Mouse (Mus musculus): ENCODE data around the gene Adgrf2. TPM values are rescaled to one million over a fixed set of nuclear protein-coding genes. Genes with fewer than 3 reads are reported as not detected.
A peak's percentile ranks its signal among the peaks of the same experiment; 100 is the strongest.

Adgrf2 gene
- polyA plus RNA-seq, 1 experiment from 2014 or later: not detected

DNA sequence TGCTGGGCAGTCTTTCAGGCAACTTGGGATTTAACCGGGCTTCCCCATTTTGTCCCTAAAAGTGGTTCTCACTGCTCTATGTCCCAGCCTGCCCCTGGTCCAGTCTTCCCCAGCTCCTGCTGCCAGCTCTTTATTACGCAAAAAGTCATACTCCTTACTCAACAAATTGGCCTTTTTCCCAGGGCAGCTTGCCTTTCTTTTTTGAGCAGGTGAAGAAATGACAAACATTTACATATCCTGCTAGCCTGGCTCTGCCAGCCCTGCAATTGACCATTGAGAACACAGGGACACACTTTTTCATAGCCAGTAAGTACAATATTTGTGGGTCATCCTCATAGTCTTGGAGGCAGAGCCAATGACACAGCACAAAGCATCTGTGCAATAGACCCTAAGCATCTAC, 10.2 kb upstream of the Adgrf2 start:
- Histone ChIP-seq H3K27me3 (ENCODE audit: insufficient read depth, low read length) (no peaks in the 10 kb centered on the region), H3K4me1 (ENCODE audit: insufficient read depth) (no peaks in the 10 kb centered on the region), H3K36me3 (replicated peaks; ENCODE audit: insufficient read depth, low read length) (no peaks in the 10 kb centered on the region), H3K4me2 (ENCODE audit: low read depth, low read length) (no peak overlapping the region), H3K4me3 (ENCODE audit: low read depth, low read length) (no peak overlapping the region), H3K27ac (ENCODE audit: low read depth) (no peak overlapping the region), H3K9ac (replicated peaks) (no peak overlapping the region), H3K9me3 (ENCODE audit: low read length) (no peaks in the 10 kb centered on the region)
- DNase-seq (peak; percentile 40), ATAC-seq (peak; percentile 97)
- WGBS (ENCODE audit: insufficient replicate concordance): 58% methylated on average over 2 of the region's 2 CpGs
- TF ChIP-seq EP300 (IDR thresholded peaks at IDR 0.05; ENCODE audit: low read depth) (peak; percentile 42; the same call in 1 of the 2 replicates), CTCF (IDR thresholded peaks at IDR 0.05; ENCODE audit: low read depth) (no peak)

DNA sequence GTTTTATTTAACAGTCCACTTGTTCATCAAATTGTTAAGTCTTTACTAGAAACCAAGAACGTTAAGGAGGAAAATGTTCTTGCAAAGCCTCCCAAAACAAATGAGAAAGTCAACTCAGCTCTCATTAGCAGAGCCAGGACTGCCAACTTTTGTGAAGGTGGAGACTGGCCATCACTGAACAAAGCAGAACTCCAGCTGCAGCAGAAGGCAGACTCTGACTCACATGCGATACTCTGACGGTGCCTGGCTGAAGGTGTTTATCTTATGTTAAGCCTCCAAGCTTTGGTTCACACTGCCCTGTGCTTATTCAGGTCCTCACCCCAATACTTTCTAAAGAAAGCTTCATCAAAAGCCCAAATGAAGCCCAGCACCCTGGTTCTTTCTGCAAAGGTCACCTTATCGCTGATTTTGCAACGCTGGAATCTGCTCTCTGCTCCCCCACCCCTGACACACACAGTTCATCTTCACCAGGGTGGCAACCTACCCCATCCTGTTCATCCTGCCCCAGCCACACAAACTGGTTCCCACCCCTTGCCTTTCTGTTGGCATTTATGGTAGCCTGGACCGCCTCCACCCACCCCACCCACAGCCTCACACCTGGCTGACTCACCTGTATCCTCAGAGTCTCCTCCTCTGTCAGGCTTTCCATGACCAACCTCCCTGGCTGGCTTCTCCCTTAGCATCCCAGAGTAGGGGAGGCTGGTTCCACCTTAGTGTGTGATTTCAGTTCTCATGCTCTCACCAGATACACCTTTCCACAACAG, 3.9 kb upstream of the Adgrf2 start:
- ATAC-seq: no peak
- WGBS (ENCODE audit: insufficient replicate concordance): 73% methylated on average over 6 of the region's 6 CpGs
- Histone ChIP-seq H3K27ac (ENCODE audit: low read depth) (no peak overlapping the region), H3K9me3 (ENCODE audit: low read length) (no peaks in the 10 kb centered on the region), H3K4me3 (ENCODE audit: low read depth, low read length) (no peak overlapping the region), H3K4me1 (ENCODE audit: insufficient read depth) (no peaks in the 10 kb centered on the region), H3K9ac (replicated peaks) (no peak overlapping the region), H3K36me3 (replicated peaks; ENCODE audit: insufficient read depth, low read length) (no peaks in the 10 kb centered on the region), H3K4me2 (ENCODE audit: low read depth, low read length) (no peak overlapping the region), H3K27me3 (ENCODE audit: insufficient read depth, low read length) (no peaks in the 10 kb centered on the region)
- no peak for TF ChIP-seq CTCF (IDR thresholded peaks at IDR 0.05; ENCODE audit: low read depth)
- no peak for TF ChIP-seq EP300 (IDR thresholded peaks at IDR 0.05; ENCODE audit: low read depth)
- no peak for DNase-seq

DNA sequence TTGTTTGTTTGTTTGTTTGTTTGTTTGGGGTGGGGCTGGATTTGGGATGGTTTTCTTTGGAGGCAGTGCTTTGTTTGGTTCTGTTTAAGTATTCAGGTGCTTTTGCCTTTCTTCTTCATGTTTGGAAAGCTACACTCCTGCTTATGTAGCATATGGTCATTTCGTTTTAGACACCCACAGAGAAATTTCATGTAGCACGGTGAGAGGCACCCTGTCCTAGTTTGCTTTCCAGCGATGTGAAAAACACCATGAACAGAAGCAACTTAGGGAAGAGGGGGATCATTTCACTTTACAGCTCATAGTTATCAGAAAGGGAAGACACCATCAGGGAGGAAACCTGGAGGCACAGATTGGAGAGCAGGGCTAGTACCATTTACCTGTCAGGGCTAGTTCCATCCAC, 844 bp upstream of the Adgrf2 start:
- H3K4me1 ChIP-seq (ENCODE audit: insufficient read depth): no peaks in the 10 kb centered on the region
- no peaks in the 10 kb centered on the region for H3K36me3 ChIP-seq (replicated peaks; ENCODE audit: insufficient read depth, low read length)
- no peaks in the 10 kb centered on the region for H3K9me3 ChIP-seq (ENCODE audit: low read length)
- H3K9ac ChIP-seq (replicated peaks): no peak overlapping the region
- TF ChIP-seq CTCF (IDR thresholded peaks at IDR 0.05; ENCODE audit: low read depth) (no peak), EP300 (IDR thresholded peaks at IDR 0.05; ENCODE audit: low read depth) (no peak)
- H3K4me2 ChIP-seq (ENCODE audit: low read depth, low read length): no peak overlapping the region
- ATAC-seq (no peak), DNase-seq (no peak)
- H3K27me3 ChIP-seq (ENCODE audit: insufficient read depth, low read length): no peaks in the 10 kb centered on the region
- 70% methylated on average over 3 of the region's 3 CpGs for WGBS (ENCODE audit: insufficient replicate concordance)
- H3K27ac ChIP-seq (ENCODE audit: low read depth): no peak overlapping the region
- H3K4me3 ChIP-seq (ENCODE audit: low read depth, low read length): no peak overlapping the region

DNA sequence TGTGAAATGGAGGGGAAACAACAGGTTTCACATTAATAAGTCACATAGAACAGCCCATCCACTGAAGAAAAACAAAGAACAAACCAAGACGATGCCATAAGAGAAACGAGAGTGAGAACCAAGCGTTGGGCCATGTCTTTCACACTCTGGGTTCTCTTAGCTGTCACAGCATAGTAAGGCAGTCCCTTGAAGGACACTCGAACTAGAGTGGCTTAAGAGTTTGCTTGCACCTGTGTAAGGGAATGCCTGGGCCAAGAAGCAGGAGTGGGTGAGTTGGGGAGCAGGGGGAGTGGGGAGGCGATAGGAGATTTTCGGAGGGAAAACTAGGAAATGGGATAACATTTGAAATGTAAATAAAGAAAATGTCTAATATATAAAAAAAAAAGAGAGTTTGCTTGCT, 3.2 kb downstream of the Adgrf2 start:
- WGBS (ENCODE audit: insufficient replicate concordance): 79% methylated on average over 6 of the region's 6 CpGs
- H3K36me3 ChIP-seq (replicated peaks; ENCODE audit: insufficient read depth, low read length): no peaks in the 10 kb centered on the region
- no peak overlapping the region for H3K4me2 ChIP-seq (ENCODE audit: low read depth, low read length)
- ATAC-seq: no peak
- H3K27me3 ChIP-seq (ENCODE audit: insufficient read depth, low read length): no peaks in the 10 kb centered on the region
- no peaks in the 10 kb centered on the region for H3K4me1 ChIP-seq (ENCODE audit: insufficient read depth)
- no peak for DNase-seq
- H3K27ac ChIP-seq (ENCODE audit: low read depth): no peak overlapping the region
- TF ChIP-seq EP300 (IDR thresholded peaks at IDR 0.05; ENCODE audit: low read depth) (no peak), CTCF (IDR thresholded peaks at IDR 0.05; ENCODE audit: low read depth) (no peak)
- H3K4me3 ChIP-seq (ENCODE audit: low read depth, low read length): no peak overlapping the region
- no peaks in the 10 kb centered on the region for H3K9me3 ChIP-seq (ENCODE audit: low read length)
- no peak overlapping the region for H3K9ac ChIP-seq (replicated peaks)

DNA sequence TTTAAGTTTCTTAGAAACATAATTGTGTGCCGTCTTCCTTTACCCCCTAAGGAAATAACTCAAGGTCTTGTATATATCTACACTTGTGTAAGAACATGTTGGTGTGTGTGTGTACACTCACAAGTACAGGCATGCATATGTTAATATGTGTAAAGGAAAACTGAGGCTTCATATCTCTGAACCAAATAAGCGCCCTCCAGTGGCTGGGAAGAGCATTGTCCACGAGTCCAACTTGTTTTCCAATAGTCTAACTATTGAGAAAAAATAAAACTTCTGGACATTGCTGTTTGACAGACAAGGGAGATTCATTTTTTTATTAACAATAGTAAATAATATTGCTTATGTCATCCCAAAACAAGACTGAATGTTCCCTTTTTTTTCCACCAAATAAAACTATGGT, 24.8 kb downstream of the Adgrf2 start:
- Histone ChIP-seq H3K27ac (ENCODE audit: low read depth) (no peak overlapping the region), H3K36me3 (replicated peaks; ENCODE audit: insufficient read depth, low read length) (no peaks in the 10 kb centered on the region), H3K9me3 (ENCODE audit: low read length) (no peaks in the 10 kb centered on the region), H3K4me3 (ENCODE audit: low read depth, low read length) (no peak overlapping the region), H3K27me3 (ENCODE audit: insufficient read depth, low read length) (no peaks in the 10 kb centered on the region), H3K9ac (replicated peaks) (no peak overlapping the region), H3K4me2 (ENCODE audit: low read depth, low read length) (no peak overlapping the region), H3K4me1 (ENCODE audit: insufficient read depth) (no peaks in the 10 kb centered on the region)
- no peak for TF ChIP-seq EP300 (IDR thresholded peaks at IDR 0.05; ENCODE audit: low read depth)
- TF ChIP-seq CTCF (IDR thresholded peaks at IDR 0.05; ENCODE audit: low read depth): peak; percentile 37
- 48% methylated on average over 3 of the region's 3 CpGs for WGBS (ENCODE audit: insufficient replicate concordance)
- no peak for ATAC-seq
- no peak for DNase-seq

DNA sequence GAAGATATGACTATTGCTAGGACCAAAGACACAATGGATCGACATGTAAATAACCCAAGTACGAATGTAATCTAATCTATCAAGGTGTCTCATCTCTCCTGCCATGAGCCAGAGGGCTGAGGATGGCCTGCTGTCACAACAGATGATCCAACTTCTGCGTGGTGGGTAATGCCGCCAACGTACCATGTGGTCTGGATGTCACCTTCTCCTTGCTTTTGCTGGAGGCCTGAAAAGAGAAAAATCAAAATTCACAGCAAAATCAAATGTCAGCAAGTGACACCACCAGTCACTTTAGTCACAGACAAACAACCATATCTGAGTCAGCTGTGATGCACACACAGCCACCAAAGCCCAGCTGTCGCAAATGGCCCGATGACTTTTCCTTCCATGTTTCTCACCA, 27.0 kb downstream of the Adgrf2 start:
- H3K27ac ChIP-seq (ENCODE audit: low read depth): no peak overlapping the region
- H3K4me1 ChIP-seq (ENCODE audit: insufficient read depth): no peaks in the 10 kb centered on the region
- no peak for TF ChIP-seq EP300 (IDR thresholded peaks at IDR 0.05; ENCODE audit: low read depth)
- TF ChIP-seq CTCF (IDR thresholded peaks at IDR 0.05; ENCODE audit: low read depth): no peak
- DNase-seq: no peak
- 82% methylated on average over 7 of the region's 7 CpGs for WGBS (ENCODE audit: insufficient replicate concordance)
- no peak for ATAC-seq
- no peaks in the 10 kb centered on the region for H3K36me3 ChIP-seq (replicated peaks; ENCODE audit: insufficient read depth, low read length)
- no peak overlapping the region for H3K4me3 ChIP-seq (ENCODE audit: low read depth, low read length)
- no peak overlapping the region for H3K9ac ChIP-seq (replicated peaks)
- H3K4me2 ChIP-seq (ENCODE audit: low read depth, low read length): no peak overlapping the region
- H3K9me3 ChIP-seq (ENCODE audit: low read length): no peaks in the 10 kb centered on the region
- H3K27me3 ChIP-seq (ENCODE audit: insufficient read depth, low read length): no peaks in the 10 kb centered on the region
